Mouse (Mus musculus): ENCODE measurements around the gene Saxo2.
A peak's percentile ranks its signal among the peaks of the same experiment; 100 is the strongest.

The Saxo2 gene

DNA sequence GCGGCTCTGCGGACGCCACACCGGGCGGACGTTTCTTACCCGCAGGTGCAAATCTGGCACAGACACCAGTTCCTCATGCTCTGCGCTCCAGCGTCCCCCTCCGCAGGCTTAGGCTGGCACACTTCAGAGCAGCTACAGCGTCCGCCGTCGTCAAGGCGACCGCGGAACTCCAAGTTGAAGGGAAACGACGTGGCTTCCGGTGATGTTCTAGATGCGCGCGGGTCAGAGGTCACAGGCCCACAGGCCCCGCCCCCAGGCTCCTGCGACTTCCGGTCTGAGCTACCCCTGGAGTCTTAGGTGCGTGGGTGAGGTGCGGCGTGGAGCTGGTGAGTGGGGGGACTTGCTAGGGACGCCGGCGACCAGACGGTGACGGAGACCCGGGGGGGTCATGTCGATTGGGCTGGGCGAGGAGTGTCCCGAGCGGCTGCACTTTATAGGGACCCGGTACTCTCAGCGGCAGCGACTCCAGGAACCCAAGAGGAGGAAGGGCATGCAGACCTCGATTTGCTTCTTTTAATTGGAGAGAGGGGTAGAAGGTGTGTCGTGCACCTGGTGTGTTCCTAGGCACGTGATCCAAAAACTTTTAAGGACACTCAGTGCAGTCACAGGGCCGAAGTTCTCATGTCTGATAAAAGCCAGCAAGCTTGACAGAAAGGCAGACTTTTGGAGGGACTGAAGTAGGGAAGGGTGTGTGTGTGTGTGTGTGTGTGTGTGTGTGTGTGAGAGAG, at the start of gene Saxo2, which contains the start of gene Efl1:
Gene Saxo2, minus strand, starts transcription at position 176 of the 728 bp plus-strand sequence.
Gene Efl1, plus strand, starts transcription at position 262 of the 728 bp plus-strand sequence.
- peak; percentile 87 for DNase-seq (ENCODE audit: low spot score)

DNA sequence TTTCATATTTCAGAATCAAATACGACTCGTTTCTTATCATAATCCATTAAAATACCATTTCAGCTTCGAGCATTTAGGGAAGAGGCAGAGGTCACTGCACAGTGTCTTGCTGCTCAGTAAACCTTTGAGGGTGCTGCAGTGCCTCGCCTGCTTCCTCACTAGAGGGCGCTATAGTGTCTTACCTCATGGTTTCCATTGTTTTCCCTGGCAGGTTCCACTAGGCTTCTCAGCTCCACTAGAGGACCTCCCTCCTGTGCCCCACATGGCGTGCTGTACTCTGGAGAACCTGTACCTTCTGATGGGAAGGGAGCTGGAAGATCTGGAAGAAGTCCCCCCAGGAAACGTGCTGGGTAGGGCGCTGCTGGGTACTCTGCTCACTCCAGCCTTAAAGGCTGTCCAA, 49.3 kb upstream of the Saxo2 start:
- peak; percentile 7 for DNase-seq (ENCODE audit: low spot score)

DNA sequence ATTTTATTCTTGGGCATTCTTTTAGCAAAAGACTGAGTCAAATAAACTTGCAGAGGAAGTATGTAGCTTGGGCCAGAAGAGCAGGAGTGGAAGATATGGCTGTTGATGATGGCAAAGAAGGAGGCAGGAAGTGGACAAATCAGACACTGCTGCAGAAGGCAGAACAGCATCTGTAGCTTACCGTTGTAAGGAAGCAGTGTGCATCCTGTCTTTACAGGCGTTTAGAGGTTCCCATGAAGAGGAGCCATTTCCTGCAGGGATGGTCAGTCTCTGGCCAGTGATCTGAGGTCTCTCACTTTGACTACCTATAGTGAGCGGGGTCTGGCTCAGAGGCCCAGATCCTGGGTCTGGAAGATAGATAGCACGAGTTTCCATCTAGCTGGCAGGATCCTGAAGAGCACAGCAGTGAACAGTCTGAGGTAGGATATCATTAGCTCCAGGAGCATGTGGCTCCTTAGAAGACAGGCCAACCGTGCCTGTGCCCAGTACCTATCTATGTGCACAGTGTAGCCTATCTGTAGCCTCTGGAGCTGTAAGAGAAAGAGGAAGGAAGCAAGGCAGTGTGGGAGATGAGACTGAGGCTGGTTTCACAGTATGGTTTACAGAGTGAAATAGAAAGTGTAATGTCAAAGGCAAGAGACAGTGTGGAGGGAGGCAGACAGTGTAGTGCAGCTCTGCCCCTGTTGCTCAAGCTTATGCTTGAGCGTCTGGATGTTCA, 42.9 kb upstream of the Saxo2 start:
- DNase-seq (ENCODE audit: low spot score) = no peak

DNA sequence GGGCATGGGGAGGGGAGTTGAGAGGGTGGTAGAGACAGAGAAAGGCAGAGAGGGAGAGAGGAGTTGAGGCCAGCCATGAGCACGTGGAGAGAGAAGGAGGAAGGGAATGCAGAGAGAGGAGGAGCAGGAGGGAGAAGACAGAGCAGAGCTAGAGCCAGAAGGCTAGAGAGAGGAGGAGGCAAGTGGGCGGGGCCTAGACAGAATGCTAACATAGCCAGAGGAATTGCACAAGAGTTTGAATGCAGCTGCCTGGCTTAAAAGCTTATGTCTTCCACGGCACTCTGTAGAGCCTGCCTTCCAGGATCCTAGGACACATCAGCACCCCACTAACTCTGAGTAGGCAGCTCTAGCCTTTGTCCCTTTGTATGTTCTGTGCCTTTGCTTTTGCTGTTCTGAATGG, 40.4 kb upstream of the Saxo2 start:
- peak; percentile 80 for DNase-seq (ENCODE audit: low spot score)

- peak; percentile 4 for DNase-seq (ENCODE audit: low spot score)
These were observed 31.6 kb upstream of the Saxo2 start for GRCm38 (mm10) chr7:82679901-82680300.

DNA sequence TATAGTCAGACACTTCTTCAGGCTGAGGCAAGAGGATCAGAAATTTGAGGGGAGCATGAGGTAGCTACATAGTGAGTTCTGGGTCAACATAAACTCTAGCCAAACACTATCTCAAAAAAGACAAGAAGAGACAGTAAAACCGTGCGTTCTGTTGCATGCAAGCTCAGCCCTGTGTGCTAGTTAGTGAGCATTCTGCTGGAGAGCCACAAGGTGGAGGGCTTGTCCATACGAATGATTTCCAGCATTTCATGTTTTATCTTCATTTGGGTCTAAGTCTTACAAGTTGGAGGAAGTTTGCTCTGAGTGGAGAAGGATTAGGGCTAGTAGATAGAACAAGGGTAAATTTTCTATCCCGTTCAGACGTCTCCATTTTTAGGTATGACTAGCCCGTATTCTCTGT, 28.5 kb upstream of the Saxo2 start:
- DNase-seq (ENCODE audit: low spot score) = peak; percentile 5

DNA sequence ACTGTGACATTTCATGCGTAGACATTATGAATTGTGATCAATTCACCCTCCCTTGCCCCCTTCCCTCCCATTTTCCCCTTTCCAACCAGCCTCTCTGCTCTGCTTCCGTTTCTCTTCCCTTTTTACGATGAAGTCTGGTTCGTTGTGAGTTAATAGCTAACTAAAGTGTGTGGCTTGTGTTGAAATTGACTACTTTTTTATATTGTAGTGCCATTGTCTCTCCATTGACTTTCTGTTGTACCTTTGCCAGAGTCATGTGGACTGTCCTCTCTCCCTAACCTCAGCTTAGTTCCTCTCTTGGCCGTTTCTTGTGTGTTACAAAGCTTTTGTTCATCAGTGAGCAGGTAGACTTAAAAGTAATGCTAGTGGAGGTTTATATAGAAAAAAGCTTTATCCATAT, 27.7 kb upstream of the Saxo2 start:
- DNase-seq (ENCODE audit: low spot score) = no peak

GRCm38 (mm10) chr7:82664604-82665003, 16.3 kb upstream of the Saxo2 start:
- DNase-seq (ENCODE audit: low spot score) = no peak

DNA sequence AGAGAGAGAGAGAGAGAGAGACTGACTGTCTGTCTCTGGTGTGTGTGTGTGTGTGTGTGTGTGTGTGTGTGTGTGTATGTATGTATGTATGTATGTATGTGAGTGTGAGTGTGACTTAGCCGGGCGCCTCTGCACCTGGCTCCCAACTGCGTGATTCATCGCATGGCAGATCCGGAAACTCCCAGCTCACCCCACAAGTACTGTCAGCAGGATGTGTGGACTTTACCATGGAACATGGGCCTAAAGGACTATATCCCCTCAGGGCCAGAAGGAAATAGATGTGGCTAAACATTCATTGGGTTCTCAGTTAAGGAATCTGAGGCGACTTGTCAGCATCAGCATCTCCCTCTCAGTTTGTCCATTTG, 735 bp upstream of the Saxo2 start:
- peak; percentile 3 for DNase-seq (ENCODE audit: low spot score)

DNA sequence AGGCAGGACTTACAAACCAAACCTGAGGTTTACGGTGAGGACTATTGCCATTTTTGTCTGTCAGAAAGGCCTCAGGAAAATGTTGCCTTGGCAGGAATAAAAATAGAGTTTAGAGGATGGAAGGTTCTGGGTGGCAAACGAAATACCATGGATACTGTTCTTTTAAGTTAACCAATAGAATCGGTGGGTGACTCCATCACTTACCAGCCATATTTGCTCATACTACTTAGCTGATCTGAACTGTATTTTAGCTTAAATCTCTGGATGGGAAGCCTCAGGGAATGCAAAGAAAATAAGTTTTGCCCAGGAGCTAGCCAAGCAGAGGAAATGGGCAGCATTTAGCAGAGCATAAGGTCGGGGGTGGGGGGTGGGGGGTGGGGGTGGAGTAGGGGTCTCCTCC, 419 bp downstream of the Saxo2 start:
- no peak for DNase-seq (ENCODE audit: low spot score)

- no peak for DNase-seq (ENCODE audit: low spot score)
These were observed 1.1 kb downstream of the Saxo2 start for GRCm38 (mm10) chr7:82647183-82647582.

GRCm38 (mm10) chr7:82625342-82625741, 23.0 kb downstream of the Saxo2 start:
- peak; percentile 39 for DNase-seq (ENCODE audit: low spot score)

DNA sequence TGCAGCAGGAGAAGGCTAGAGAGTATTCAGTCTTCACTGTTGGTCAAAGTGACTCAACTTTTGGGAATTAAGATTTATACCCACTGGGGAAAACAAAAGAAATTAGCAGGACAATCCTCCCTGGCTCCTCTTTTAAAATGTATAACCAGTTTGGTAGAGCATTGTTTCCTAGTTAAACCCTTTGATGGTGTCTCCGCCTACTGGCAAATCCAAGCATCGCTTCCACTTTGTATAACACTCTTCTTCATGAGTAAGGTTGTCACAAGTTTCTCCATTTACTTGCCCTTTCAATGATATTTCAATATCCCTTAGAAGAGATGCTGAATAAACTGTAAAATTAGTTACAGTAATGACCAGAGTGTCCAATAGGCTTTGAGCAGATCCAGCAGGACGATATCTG, 38.7 kb downstream of the Saxo2 start:
- peak; percentile 2 for DNase-seq (ENCODE audit: low spot score)

DNA sequence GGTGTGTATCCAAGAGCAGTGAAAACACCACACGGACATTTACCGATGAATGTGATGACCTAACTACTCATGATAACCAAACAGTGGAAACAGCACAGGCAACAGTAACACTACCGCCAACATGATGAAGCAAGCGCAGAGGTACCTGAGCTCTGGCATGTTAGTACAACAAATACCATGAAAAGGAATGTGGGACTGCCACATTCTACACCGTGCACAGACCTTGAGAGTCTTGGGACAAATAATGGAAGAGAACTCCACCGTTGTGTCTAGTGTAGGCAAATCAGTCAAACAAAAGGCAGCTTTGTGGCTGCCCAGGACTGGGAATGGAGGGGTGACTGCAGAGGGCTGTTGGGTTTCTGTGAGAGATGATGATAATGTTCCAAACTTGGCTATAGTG, 42.9 kb downstream of the Saxo2 start:
- DNase-seq (ENCODE audit: low spot score) = no peak

- no peak for DNase-seq (ENCODE audit: low spot score)
These were observed 46.3 kb downstream of the Saxo2 start for GRCm38 (mm10) chr7:82602008-82602407.

GRCm38 (mm10) chr7:82590931-82591330, 57.4 kb downstream of the Saxo2 start:
- DNase-seq (ENCODE audit: low spot score) = no peak

All from adipocyte (in vitro differentiated cells).